Mouse (Mus musculus) heart, postnatal 10 days (tissue): ENCODE measurements around the gene Tec. TPM values are rescaled to one million over a fixed set of nuclear protein-coding genes. Genes with fewer than 3 reads are reported as not detected.

Experiments
- DNase-seq, 2 experiments: peaks; one replicate each; pipeline ENCODE4 v3.0.0; 2021
- intact Hi-C: fragments of 180-260 bp; cut with DNase I; formaldehyde crosslinking; loops from one replicate; pipeline ENCODE4 v1.15.1; 2025
- total RNA-seq, 2 experiments: library from RNA; stranded (reverse); gene quantifications; 2 replicates each; pipeline ENCODE4 v1.2.3; 2021

The Tec gene
- total RNA-seq, 2 experiments from 2014 or later, result 8.0 to 10.8 TPM

GRCm38 (mm10) chr5:72752585-72752984 lies 115.7 kb downstream of the Tec start, which contains the start of gene Txk:
Gene Txk, minus strand, starts transcription at chr5:72752777.
- intact Hi-C loops, result no loop called here
- no peak for DNase-seq

- intact Hi-C loops, result no loop called here
Observed at GRCm38 (mm10) chr5:72751056-72751758, 117.1 kb downstream of the Tec start.

GRCm38 (mm10) chr5:72750226-72750625 lies 118.1 kb downstream of the Tec start:
- no peak for DNase-seq
- intact Hi-C loops, result no loop called here

More at GRCm38 (mm10) chr5:72751056-72751758, 117.1 kb downstream of the Tec start:
- no peak for DNase-seq

GRCm38 (mm10) chr5:72748659-72749265 lies 119.5 kb downstream of the Tec start:
- DNase-seq, result no peak
- intact Hi-C loops, result no loop called here

- peak in 1 of 2 experiments; percentile 17 for DNase-seq
Observed at GRCm38 (mm10) chr5:72747384-72747783, 120.9 kb downstream of the Tec start.

GRCm38 (mm10) chr5:72746461-72746860 lies 121.8 kb downstream of the Tec start:
- intact Hi-C loops, result no loop called here
- no peak for DNase-seq

More at GRCm38 (mm10) chr5:72747384-72747783, 120.9 kb downstream of the Tec start:
- intact Hi-C loops, result no loop called here

GRCm38 (mm10) chr5:72743103-72743502 lies 125.2 kb downstream of the Tec start:
- no peak for DNase-seq
- intact Hi-C loops, result no loop called here

- intact Hi-C loops, result no loop called here
- no peak for DNase-seq
Observed at GRCm38 (mm10) chr5:72736868-72737267, 131.4 kb downstream of the Tec start.

- DNase-seq, result no peak
- intact Hi-C loops, result no loop called here
Observed at GRCm38 (mm10) chr5:72736437-72736836, 131.8 kb downstream of the Tec start.

- intact Hi-C loops, result no loop called here
- no peak for DNase-seq
Observed at GRCm38 (mm10) chr5:72735763-72736162, 132.5 kb downstream of the Tec start.

GRCm38 (mm10) chr5:72732885-72733284 lies 135.4 kb downstream of the Tec start:
- intact Hi-C loops, result no loop called here
- no peak for DNase-seq

GRCm38 (mm10) chr5:72725404-72725803 lies 142.9 kb downstream of the Tec start:
- DNase-seq, result no peak
- intact Hi-C loops, result no loop called here

GRCm38 (mm10) chr5:72723429-72723828 lies 144.9 kb downstream of the Tec start:
- DNase-seq, result no peak
- intact Hi-C loops, result no loop called here

- intact Hi-C loops, result no loop called here
- no peak for DNase-seq
Observed at GRCm38 (mm10) chr5:72720587-72720986, 147.7 kb downstream of the Tec start.

GRCm38 (mm10) chr5:72710572-72711278 lies 157.6 kb downstream of the Tec start:
- DNase-seq, result peak; percentile 67 to 83
- intact Hi-C loops, result loop anchor here (2.0 kb wide), 1 partner anchor 46 kb away; no protein-coding TSS in a partner anchor

GRCm38 (mm10) chr5:72709976-72710375 lies 158.3 kb downstream of the Tec start:
- DNase-seq, result no peak
- intact Hi-C loops, result loop anchor here (2.0 to 10.0 kb wide), 3 partner anchors 45 to 359 kb away; partner anchors contain the start of gene Corin

GRCm38 (mm10) chr5:72709451-72709850 lies 158.8 kb downstream of the Tec start:
- DNase-seq, result no peak
- intact Hi-C loops, result loop anchor here (2.0 to 10.0 kb wide), 2 partner anchors 205 to 359 kb away; partner anchors contain the start of gene Corin

- no peak for DNase-seq
- intact Hi-C loops, result loop anchor here (10.0 kb wide), 1 partner anchor 202 kb away; the partner anchor contains the start of gene Corin
Observed at GRCm38 (mm10) chr5:72706722-72707121, 161.6 kb downstream of the Tec start.

- intact Hi-C loops, result loop anchor here (10.0 kb wide), 1 partner anchor 201 kb away; the partner anchor contains the start of gene Corin
- DNase-seq, result no peak
Observed at GRCm38 (mm10) chr5:72706095-72706494, 162.2 kb downstream of the Tec start.
